Mouse (Mus musculus): ENCODE data around the gene Clec4a2. TPM values are rescaled to one million over a fixed set of nuclear protein-coding genes. Genes with fewer than 3 reads are reported as not detected.
"Not testable (repeated sequence)": the region's sequence is repeated elsewhere in the genome, so short reads cannot be mapped to it uniquely, and the experiment has no call there.

Clec4a2 gene
- polyA plus RNA-seq, 1 experiment from 2014 or later = 3.2 TPM

- not testable (repeated sequence) for H3K27ac ChIP-seq (ENCODE audit: low read depth, low read length); H3K4me2 ChIP-seq (replicated peaks; ENCODE audit: low read depth, low read length); H3K9me3 ChIP-seq (ENCODE audit: control insufficient read depth, low read length); ATAC-seq (ENCODE audit: low FRiP score, low TSS enrichment); H3K4me3 ChIP-seq (ENCODE audit: low read length); H3K4me1 ChIP-seq (ENCODE audit: control insufficient read depth, insufficient read depth, low read length); H3K27me3 ChIP-seq (ENCODE audit: control insufficient read depth, insufficient read depth, low read length); H3K36me3 ChIP-seq (ENCODE audit: control insufficient read depth, insufficient read depth, low read length); H3K9ac ChIP-seq (ENCODE audit: low read depth, low read length)
- 71% methylated on average over 2 of the region's 2 CpGs for WGBS
Observed at GRCm38 (mm10) chr6:123184862-123185261, 78.6 kb downstream of the Clec4a2 start.

Other genes with a start within 250 kb of the Clec4a2 start
- gene Necap1, start 232.0 kb upstream of the Clec4a2 start, polyA plus RNA-seq (2014; fragmentation: Nextera tagmentation; extraction: Ambion mirVana) = 37.4 and 56.3 TPM in 2 replicates
- gene Clec4a1, start 184.6 kb upstream of the Clec4a2 start, polyA plus RNA-seq (2014; fragmentation: Nextera tagmentation; extraction: Ambion mirVana) = 2.8 and 3.6 TPM in 2 replicates
- 2.5 and 2.6 TPM in 2 replicates for gene Clec4a3, start 153.9 kb upstream of the Clec4a2 start, polyA plus RNA-seq (2014; fragmentation: Nextera tagmentation; extraction: Ambion mirVana)
- not detected in 2 replicates for gene Clec4a4, start 116.1 kb upstream of the Clec4a2 start, polyA plus RNA-seq (2014; fragmentation: Nextera tagmentation; extraction: Ambion mirVana)
- gene Clec4b1, start 56.5 kb upstream of the Clec4a2 start, polyA plus RNA-seq (2014; fragmentation: Nextera tagmentation; extraction: Ambion mirVana) = 0.34 TPM in 1 of 2 replicates, not detected in the other
- gene Clec4b2, start 66.5 kb downstream of the Clec4a2 start, polyA plus RNA-seq (2014; fragmentation: Nextera tagmentation; extraction: Ambion mirVana) = not detected in 2 replicates
- gene Clec4n, start 123.4 kb downstream of the Clec4a2 start, polyA plus RNA-seq (2014; fragmentation: Nextera tagmentation; extraction: Ambion mirVana) = 2.0 and 2.2 TPM in 2 replicates
- 0.23 TPM in 1 of 2 replicates, not detected in the other for gene Clec4d, start 155.7 kb downstream of the Clec4a2 start, polyA plus RNA-seq (2014; fragmentation: Nextera tagmentation; extraction: Ambion mirVana)
- gene Clec4e, start 183.4 kb downstream of the Clec4a2 start, polyA plus RNA-seq (2014; fragmentation: Nextera tagmentation; extraction: Ambion mirVana) = 0.29 TPM in 1 of 2 replicates, not detected in the other
- not detected in 2 replicates for gene Vmn2r19, start 201.9 kb downstream of the Clec4a2 start, polyA plus RNA-seq (2014; fragmentation: Nextera tagmentation; extraction: Ambion mirVana)